Mouse (Mus musculus): ENCODE data around the gene Epsti1.

GRCm38 (mm10) chr14:77882669-77883068 lies 21.4 kb upstream of the Epsti1 start:
- TF ChIP-seq POLR2A (IDR thresholded peaks at IDR 0.05; ENCODE audit: borderline replicate concordance, control insufficient read depth, low read depth, low read length) (no peak), CTCF (IDR thresholded peaks at IDR 0.05; ENCODE audit: control insufficient read depth, insufficient read depth, low read length) (no peak)
